Mouse (Mus musculus) CD4-positive, CD25-positive, alpha-beta regulatory T cell, adult 4 months (primary cell): ENCODE results near the gene Grik4. TPM values are rescaled to one million over a fixed set of nuclear protein-coding genes. Genes with fewer than 3 reads are reported as not detected.

Source experiments
- ATAC-seq: one replicate; pipeline ENCODE4 v1.8.0; 2017
- polyA plus RNA-seq, 2 experiments: library from polyadenylated mRNA; unstranded; fragments of 100-300 nt; shearing (Covaris generic); gene quantifications; one replicate each; pipeline ENCODE4 v1.2.1; 2017

Grik4 gene
- polyA plus RNA-seq, 2 experiments from 2014 or later, result not detected

DNA sequence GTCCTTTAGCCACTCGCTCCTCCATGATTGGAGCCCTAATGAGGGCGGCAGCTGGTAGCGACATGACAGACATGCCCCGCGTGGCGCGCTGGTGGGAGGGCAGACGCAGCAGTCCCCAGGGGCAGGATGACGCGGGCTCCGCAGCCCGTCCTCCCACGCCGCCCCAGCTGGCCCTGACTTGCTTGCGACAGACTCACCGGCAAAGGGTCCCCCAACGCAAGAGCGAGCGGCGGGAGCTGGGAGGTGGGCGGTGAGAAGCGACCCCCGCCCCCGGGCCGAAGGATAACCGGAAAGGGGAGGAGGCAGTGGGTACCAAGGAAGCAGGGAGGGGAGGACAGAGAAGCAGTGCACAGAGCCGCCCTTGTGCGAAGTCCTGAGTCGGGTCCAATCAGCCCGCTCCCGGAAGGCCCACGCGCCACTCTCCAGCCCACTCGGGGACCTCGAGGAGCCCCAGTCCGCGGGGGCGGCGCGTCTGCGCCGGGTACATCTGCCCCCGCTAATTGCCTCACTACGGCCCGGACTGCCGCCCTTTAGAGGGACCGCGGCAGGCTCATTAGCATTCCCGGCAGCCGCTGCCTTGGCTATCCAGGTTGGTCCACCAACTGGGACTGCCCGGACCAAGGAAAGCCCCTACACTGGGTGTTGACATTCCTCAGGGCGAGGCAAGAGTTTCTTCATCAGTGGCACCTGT, 46.8 kb downstream of the Grik4 start:
- ATAC-seq, result peak; percentile 83

DNA sequence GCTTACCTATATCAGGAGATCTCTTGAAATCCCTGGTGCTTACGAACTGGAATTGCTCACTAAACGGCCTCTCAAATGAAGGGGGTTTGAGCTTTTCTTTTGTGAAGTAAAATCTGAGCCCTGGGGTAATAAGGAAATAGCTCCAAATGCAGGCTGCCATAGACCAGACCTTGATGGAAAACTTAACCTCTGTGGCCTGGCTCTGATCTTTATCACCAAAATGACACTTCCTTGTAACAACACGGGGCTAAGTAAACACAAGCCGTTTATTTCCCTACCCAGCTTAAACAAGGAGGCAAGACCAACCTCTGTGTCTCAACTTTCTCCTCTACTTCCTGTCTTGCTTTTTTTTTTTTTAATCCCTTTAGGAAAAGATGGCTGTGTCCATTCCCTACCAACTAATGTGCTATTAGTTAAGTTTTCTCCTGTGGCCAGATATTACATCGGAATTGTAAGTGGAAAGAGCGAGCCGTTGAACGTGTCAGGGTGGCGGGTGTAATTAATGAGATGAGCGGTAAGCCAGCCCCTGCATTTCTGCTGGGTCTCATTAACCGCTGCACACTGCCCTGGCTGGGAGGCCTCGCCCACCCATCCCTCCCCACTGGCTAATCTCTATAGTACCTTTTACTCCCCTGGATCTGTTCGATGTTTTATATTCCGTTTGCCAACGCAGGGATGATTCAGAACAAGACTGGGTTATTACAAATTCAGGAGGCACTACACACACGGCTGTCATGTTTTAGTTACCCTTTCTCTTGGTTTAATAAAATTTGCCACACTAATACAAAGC, 47.7 kb downstream of the Grik4 start:
- ATAC-seq, result peak; percentile 33

DNA sequence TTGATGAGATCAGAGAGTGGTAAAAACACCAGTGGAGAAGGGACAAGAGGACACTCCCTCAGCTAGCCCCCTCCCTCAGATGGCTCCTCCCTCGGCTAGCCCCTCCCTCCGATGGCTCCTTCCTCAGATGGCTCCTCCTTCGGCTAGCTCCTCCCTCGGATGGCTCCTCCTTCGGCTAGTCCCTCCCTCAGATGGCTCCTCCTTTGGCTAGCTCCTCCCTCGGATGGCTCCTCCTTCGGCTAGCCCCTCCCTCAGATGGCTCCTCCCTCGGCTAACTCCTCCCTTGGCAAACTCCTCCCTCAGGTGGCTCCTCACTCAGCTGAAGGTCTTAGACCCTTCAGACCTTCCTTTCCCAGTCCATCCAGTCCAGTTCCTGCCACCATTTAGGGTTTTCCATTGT, 51.5 kb downstream of the Grik4 start:
- ATAC-seq, result no peak

DNA sequence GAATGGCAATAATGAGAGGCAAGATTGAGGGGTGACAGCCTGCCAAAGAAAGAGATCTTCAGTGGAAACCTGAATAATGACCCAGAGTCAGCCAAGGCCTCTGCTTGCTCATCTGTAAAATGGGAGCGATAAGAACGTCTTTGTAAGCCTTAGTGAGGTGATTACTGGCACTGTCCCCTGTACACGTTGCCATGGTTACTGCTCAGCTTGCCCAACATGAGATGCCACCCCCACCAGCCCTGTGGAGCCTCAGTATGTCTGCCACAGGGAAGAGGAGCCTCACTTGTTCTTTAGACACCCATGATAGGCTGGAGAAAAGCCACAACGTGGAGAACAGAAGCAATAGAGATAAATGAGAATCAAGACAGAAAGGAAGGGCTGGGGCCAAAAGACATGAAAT, 56.4 kb downstream of the Grik4 start:
- no peak for ATAC-seq

DNA sequence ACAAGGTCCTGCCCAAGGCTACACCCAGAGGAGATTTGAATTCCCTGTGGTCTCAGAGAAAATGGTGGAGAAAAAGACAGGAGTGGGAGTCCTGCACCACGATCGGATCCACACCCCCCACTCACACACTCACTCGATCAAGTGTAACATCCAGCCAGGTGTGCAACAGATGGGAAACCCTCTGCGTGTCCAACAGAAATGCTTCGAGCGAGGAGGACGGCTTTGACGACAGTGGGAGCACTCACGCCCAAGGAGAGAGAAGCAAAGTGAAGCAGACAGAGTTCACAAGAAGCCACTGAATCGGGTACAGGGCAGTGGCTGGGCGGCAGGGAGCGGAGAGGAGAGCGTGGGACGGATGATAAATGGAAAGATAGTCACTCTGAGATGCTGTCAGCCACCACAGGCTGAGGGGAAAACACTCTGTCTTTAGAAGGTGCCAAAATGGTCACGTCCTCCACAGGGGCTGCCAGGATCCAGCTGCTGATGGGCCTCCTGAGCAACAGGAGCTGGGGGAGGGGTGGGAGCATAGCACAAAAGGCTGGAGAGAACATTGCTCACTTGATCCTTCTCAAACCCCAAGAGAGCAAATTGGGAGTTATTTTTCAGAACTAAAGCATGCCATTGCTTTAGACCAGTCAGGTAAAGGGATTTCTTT, 58.1 kb downstream of the Grik4 start:
- no peak for ATAC-seq

DNA sequence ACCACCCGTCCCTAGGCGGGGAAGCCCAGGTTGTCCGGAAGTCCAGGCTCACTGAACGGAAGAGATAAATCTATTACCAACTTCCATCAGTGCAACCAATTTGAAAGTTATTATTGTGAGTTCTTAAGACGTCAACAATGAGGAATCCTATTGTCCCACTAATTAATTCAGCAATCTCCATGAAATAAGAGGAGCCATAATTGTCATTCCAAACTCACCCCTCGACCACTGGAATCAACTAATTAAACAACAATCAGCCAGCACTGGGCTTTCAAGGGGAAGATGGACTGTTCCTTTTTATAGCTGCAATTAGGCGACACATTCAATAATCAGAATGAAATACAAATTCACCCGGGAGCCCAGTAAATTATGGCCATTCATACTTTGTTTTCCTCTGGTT, 58.7 kb downstream of the Grik4 start:
- ATAC-seq, result no peak

DNA sequence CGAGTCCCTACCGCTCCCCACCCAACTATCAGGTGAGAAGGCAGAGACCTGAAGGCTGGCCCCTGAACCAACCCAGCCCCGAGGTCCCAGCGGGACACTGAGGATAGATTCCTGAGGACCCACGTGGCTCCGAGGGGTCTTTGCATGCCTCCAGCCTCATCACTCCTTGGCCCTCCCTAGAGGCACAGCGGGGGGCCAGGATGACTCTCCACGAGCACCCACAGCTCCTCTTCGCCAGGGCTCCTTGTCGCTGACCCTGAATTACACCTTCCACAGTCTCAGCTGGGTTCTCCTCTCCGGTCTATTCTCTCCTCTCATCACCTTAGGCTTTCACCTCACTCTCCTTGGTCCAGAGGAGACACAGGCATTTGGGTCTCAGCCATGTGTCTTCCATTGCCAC, 59.2 kb downstream of the Grik4 start:
- no peak for ATAC-seq

DNA sequence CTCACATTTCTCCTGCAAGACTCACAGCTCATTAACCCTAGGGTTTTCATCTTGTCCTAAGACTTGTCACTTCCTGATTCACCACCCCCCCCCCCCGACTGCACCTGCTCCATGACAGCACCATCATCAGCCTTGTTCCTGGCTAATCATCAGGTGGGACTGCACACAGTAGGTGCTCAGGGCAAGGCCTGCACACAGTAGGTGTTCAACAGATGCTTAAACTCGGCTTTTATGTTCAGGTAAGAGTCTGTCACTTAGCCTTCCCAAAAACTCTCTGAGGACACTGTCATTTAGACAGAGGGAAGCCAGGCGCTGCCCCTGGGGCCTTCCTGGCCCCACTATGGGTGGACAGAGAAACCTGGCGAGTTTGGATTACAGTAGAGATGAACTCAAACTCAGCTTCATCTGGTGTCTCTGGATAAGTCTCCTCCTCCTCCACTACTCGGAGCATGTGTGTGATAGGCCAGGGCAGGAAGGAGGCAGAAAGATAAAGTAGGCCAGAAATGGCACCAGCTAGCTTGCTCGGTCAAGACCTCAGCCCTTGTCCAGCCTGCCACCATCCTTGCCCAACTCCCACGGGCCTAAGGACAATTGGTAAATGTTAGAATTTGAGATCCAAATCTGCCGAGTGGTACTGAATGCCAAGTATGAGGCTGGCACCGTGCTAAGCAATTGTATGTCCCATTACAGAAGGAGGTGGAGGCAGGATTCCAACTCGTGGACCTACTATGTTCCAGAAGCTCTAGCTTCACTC, 61.1 kb downstream of the Grik4 start:
- no peak for ATAC-seq

DNA sequence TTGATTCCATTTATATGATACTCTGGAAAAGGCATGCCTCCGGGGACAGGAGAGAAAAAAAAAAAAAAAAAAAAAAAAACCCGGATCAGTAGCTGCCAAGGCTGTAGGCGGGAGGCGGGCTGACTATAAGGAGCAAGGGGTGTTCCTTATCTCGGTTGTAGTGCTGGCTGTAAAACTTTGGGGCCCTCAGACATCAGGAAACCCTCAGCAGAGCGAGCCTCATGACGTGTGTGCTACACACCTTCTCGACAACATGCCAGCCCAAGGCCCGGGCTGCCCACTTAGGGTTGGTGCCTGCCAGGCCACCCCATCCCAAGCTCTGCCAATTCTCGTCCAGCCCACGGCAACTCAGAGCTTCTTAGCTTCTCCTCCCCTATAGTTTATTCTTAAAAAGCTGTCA, 62.0 kb downstream of the Grik4 start:
- no peak for ATAC-seq

DNA sequence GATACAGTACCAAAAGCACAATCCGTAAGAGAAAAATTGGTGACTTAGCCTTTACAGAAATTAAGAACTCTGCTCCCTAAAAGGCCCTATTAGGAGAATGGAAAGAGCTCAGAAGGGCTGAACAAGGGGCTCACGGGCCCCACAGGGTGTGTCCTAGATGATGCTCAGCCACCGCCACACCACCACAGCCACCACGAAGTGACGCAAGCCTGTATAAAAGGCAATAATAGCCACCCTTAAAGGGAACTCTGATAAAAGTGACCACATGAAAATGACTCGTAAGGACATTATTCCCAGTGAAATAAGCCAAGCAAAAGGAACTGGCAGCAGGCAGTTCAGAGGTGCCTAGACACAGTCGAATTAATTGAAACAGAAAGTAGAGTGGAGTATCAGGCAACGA, 63.3 kb downstream of the Grik4 start:
- no peak for ATAC-seq

DNA sequence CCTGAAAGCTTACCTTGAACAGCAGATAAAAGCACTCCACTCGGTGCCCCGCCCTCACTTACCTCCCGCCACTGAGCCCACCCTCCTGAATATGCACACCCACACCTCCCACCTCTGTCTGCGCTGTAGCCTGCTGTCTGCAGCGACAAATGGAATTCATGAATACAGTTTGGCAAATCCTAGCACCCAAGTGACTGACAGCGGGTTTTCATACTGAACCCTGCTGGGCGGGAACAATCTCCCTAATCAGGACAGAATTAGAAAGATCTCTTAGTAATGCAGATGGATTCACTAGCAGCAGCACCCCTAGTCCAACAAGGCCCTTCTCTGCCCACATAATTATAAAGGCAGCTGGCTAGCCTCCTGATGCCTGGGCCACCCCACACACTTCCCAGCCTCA, 65.9 kb downstream of the Grik4 start:
- no peak for ATAC-seq

DNA sequence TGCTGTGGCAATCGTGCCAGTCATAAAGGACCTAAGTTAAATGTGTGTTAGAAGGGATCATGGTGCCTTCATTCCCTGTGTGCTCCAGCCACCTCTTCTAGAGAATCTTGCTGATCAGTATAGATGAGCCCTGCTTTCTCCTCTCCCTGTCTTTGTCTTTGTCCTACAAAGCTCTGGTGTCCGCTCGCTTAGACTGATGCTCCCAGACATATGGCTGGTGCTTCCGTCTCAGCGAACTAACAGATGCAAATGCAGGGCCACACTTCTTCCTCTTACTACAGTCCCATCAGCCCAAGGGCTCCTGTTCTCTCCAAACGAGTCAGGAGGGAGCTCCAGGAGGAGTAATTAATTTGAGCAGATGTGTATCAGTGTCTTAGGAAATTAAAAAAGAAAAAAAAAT, 71.4 kb downstream of the Grik4 start:
- ATAC-seq, result no peak

DNA sequence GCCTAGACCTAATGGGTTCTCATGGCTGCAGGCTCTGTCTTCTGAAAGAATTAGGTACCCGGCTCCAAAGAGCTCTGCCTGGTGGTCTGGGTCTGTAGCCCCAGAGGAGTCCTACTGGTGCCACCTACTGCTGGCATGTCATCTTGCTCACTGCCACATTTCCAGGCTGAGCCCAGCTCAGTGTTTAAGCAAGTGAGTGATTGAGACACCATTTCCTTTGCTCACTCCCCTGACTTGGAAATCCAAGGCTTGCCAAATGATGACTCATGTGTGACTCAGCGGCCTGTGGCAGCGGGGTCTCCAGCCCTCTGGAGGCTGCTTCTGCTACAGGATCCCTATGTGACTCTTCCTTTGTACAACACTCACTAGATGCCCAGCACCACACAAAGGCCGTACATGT, 72.6 kb downstream of the Grik4 start:
- no peak for ATAC-seq

DNA sequence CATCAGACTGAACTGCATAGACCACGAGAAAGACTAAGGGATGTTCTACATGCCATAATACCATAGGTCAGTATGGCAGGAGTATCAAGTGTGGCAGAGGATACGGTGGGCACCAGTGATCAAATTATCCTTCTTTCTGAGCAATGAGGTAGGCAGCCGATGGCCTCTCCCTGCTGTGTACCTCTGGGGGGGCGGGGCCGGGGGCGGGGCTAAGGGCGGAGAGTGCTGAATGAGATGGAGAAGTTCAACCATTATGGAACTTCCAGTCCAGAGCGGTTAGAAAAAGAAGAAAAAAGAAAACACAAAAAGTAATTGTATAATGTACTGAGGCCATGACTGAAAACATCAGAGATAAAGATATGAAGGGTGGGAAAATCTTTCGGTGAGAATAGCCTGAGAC, 74.0 kb downstream of the Grik4 start:
- no peak for ATAC-seq

DNA sequence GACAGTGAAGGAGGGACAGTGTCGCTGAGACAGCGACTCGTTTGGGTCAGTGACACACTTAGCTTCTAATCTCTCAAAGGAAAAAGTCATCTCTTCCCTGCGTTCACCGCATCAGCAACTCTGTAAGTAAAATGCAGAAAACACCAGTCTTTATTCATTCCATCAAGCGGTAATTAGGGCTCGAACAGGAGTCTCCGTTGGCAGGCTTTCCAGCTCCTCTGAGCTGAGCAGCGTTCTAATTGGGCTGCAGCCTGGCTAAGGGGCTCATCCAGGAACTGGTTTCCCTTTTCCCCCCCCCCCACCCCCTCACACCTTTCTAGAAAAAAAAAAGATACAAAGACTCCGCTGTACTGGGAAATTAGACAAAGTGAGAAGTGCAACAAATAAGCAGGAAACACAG, 75.8 kb downstream of the Grik4 start:
- no peak for ATAC-seq

DNA sequence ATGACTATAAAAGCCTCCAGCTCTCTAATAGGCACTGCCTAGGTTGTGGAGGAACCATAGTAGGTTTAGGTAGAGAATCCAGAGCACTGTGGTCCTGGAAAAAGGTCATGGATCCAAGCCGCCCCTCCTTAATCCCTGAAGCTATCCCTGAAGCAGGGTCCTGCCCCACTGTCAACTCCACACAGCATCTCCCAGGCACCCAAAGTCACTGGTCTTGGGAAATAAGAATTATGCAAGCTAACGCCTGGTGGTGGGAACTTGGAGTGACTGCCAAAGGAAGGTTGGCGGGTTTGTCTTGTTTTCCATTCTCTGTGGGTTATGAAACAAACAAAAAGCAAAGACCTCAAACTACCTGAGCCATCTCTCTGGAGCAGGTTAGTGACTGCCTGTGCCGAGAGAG, 77.6 kb downstream of the Grik4 start:
- no peak for ATAC-seq

DNA sequence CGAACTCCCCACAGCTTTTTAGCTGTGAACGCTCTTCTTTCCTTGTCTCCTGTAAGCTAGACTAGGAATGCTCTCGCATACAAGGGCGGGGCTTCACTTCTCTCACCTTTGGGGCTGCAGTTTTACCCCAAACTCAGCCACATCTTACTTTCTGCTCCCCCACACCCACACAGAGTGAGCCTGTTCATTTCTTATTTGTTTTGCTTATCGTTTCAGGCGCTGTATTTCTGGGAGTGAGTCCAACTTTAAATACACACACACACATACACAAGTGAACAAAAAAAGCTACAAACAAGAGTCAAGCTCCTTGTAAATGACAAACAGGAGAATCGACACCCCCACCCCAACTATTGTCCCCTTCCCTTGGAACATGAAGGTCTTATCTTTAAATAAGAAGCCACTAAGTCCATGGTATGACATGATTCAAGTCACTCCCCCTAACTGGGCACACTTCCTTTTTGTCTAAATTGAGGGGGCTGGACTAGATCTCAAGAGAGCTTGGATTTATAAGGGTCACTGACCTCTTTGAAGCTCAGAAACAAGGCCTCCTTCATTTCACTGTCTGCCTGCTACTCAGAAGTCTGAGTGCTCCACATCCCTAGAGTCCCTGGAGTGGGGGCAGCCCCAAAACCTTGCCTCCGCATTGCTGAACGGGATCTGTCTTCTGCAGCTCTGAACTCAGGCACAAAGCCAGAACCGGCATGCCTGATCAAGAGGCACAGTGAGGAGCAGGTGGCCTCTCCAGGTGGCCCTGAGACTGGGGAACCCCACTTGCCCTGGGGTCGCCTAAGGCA, 79.1 kb downstream of the Grik4 start:
- no peak for ATAC-seq

DNA sequence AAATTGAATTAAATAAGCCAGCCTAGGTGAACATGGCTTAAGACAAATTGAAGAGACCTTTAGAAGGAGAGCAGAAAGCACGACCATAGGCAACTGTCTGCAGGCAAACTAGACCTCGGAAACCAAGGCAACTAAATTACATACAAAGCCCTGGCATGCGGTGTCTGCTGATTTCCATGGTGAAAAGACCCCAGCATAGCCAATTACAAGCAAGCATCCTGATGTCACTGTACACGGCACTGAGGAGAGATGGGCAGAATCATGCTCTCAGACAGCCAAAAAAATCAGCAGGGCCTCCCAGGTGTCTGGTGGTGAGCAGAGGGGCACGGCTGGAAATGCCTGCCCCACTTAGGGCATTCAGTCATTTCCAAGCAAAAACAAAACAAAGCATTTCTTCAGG, 80.9 kb downstream of the Grik4 start:
- no peak for ATAC-seq

DNA sequence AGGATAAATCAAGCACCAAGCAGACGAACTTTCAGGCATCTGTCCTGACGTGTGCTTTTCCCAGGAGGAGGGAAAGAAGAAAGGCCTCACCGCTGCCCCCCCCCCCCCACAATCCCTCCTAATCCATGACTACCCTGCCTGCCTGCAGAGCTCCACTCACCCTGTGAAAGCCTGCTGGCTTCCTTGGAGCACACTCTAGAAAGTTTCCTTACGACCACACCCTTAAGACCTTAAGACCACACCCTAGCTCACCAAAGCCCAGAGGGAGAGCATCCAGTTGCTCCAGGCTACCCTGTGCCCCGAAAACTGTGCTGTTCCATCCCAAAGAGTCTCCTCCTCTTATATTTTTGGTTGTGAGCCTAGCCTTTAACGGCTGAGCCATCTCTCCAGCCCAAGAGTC, 82.6 kb downstream of the Grik4 start:
- no peak for ATAC-seq

DNA sequence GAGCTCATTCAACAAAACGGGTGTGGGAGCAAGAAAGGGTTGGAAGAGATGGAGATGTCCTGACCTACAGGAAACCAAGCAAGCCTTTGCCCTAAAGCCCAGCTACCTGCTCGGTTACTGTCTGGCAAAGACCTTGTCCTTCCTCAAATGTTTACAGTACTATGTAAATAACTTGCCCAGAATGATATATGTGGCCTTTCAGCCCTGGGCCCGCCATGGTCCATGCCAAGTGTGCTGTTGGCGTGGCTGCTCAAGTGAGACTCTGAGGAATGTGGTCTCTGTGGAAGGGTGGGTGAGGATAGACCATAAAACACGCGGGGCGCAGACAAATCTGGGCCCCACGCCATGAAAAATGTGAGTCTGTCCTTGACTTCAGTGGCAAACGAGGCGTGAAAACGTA, 83.1 kb downstream of the Grik4 start:
- ATAC-seq, result no peak

DNA sequence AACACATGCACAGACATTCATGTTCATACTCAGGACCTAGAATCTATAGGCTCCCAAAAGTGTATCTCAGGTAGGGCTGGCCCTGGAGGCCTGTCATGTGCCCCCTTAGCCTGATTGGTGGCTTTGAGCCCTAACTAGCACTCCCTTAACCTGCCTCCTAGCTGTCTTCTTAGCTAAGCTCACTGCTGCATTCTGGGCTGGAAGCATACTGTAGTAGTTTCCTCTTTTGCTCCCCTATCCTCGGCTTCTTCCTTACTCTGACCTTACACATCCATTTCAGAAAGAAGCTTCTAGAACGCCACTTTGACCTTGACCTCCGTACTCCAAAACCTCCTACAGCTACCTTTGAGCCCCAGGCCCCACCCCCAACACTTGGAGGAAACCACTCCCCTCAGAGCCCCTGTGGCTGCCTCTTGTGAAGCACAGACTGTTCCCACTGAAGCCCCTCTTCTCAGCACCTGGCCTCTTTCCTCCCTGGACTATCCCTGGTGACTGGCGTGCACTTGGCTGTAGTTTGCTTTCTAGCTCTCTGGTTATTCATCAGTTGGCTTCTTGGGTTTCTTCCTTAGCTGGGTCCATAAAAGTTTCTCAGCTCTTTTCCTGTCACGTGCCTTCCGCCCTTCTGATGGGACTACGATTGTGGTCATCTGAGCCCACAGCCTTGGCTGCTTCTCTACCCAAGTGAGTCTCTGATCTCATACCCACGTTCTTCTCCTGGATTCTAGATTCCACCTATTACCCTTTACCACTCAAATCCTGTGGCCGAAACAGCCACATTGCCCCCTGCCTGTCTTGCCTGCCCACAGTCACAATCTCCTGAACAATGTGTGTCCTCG, 84.1 kb downstream of the Grik4 start:
- peak; percentile 65 for ATAC-seq
